Mouse (Mus musculus): ENCODE measurements around the gene Zswim1.

GRCm38 (mm10) chr2:164787032-164787431 lies 35.5 kb upstream of the Zswim1 start:
- TF ChIP-seq CTCF (IDR thresholded peaks at IDR 0.05; ENCODE audit: extremely low read depth, insufficient read depth, insufficient read length, insufficient replicate concordance) (no peak), POLR2A (IDR thresholded peaks at IDR 0.05; ENCODE audit: low read depth, low read length) (no peak)
